Mouse (Mus musculus): ENCODE results near the gene Gpr3.

Gene Gpr3

DNA sequence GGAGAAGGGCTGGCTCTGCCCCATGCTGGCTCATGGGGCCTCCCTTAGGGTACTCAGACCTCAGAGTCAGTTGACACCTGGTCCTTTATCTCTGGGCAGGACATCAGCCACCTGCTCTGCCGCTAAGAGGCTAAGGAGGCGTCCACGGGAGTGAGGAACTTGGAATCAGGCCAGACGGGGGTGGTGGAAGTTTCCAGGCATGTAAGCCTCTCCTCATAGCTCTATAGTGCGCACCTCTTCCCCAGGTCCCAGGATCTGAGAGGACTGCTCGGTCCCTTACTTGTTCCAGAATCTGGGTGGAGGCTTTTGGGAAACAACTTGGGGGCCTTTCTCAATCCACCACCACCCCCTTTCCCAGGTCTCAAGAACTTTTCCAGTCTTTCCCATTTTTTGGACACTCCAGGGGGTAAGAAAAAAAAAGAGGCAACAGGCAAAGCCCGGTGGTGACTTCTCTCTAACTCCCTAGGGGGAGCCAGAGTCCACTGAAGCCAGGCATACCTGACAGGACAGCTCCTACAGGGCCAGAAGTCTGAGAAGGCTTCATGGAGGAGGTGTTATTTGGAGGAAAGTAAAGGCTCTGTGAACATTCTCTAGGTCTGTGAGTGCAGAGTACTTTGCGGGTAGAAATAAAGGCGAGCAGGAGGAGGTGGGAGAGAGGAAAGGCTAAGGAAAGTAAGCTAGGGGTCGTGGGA lies 21.1 kb upstream of the Gpr3 start:
- DNase-seq, result peak; percentile 68

DNA sequence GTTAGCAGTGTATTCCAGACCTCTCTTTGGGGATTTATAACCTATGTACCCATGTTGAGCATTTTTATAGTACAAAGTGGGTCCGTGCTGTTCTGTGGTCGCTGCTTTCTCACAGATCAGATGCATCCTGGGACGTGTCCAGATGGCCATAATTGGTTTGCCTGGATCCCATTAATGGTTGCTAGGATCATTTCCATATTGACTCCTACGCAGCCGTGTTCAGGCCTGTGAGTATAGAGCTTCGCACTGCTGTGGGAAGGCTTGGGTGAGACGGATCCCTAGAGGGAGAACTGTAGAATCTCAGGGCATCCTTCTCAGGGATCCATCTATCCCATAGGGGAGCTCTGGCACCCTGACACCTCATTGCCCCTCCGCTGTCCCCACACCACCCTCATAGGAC lies 17.2 kb upstream of the Gpr3 start:
- no peak for DNase-seq

DNA sequence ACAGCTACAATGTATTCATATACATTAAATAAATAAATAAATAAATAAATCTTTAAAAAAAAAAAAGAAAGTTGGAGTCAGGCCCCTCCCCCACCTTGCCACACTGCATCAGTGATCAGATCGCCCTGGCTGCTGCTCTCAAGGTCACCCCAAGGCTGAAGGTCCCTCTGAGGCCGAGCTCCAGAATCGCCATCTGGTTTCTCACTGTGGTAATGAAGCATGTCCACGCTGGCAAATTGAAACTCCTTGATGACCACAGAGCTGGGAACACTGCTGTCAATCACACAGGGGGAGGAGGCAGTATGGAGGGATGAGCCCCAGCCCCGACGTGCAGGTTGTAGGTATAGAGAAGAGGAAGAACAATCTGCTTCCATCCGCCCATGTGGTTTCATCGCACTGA lies 15.3 kb upstream of the Gpr3 start:
- DNase-seq, result no peak

DNA sequence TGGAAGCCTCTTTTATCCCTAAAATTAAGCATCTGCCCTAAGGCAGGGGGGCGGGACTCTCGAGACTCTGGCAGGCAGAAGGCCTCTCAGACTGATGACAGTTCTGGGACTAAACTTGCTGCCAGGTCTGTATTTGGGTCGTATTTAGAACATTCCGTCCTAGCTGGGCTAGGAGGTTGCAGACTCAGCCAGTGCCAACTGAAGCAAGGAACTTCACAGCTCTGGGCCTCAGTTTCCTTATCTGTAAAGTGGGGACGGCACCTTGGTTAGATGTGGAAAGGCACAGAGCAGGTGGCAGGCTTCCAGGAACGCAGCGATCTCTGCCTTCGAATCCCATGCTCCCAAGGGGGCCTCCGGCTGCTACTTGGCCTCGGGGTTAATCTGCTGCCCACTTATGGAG lies 13.7 kb upstream of the Gpr3 start:
- DNase-seq, result no peak

DNA sequence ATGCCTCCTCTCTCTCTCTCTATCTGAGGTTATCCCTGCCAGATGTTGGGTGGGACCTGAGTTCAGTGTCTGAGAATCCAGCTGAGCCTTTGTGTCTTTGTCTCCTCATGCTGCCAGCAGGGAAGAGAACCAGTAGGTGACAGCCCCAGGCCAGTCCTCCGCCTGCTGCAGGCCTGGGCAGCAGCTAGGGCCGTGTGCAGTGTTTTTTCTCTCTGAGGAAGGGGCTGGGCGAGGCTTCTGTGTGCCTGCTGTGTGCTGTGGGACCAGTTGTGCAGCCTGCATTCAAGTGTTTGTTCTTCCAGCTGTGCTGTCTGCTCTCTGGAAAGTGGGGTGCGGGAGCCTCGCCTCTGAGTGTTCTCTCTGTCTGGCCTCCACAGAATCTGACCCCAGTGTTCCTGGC lies 11.5 kb upstream of the Gpr3 start:
- no peak for DNase-seq

DNA sequence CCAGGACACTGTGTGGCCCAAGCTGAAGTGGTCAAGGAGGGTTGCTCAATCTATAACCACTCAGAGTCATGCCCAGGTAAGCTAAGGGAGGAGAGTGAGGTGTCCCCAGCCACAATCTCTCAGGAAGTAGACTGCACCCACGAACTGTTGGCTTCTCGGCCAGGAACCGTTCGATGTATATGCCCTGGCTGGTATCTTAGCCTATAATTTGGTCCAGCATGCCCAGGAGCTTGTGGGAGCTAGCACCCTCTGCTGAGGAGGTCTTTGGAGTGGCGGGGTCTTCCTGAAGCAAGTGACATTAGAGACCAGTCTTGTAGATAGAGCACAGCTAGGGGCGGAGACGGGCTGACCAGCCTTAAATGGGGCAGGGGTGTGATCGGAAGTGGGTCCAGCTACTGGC lies 9.4 kb upstream of the Gpr3 start:
- DNase-seq, result no peak

DNA sequence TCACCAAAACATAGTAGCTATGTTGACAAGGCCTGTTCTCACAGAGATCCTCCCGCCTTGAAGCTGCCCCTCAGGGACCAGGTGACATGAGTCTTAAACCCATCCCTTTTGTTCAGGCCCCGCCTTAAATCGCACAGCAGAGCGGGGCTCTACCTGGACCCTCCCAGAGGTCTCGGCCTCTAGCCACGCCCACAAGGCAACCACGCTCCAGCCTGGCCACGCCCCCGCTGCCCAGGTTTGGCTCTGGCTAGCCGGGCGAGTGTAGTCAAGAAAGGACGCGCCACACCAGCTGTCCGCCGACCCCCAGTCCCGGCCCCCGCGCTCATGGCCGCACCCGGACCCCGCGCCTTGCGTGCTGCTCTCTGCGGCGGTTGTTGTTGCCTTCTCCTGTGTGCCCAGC lies 8.3 kb upstream of the Gpr3 start:
- peak; percentile 82 for DNase-seq

DNA sequence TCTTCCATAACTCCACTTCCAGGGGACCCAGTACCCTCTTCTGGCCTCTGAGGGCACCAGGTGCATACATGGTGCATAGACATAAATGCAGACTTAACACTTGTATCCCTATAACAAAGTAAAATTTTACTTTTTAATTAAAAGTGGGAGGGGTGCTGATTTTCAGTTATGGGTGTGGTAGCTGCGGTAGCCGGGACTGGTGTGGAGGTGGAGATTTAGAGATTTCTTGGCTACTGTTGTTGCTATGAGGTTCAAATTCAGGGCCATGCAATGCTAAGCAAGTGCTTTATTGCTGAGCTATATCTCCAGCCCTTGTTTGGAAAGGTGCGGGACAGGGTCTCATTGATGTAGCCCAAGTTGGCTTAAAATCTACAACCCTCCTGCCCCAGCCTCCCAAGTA lies 6.4 kb upstream of the Gpr3 start:
- no peak for DNase-seq

DNA sequence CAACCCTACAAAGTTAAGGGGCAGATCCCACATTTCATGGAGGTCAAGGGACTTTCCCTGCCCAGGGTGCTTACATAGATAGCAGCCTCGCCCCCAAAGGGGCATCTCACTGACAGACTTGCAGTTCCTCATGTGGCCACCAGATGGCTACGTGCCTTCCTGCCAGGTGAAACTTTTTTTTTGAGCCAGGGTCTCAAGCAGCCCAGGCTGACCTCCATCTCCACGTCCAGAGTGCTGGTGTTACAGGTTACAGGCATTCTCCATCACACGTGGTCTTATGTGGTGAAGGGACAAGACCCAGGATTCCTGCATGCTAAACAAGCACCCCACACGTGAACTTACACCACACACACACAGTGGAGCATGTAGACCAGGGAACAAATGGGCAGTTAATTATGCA lies 5.3 kb upstream of the Gpr3 start:
- peak; percentile 79 for DNase-seq

DNA sequence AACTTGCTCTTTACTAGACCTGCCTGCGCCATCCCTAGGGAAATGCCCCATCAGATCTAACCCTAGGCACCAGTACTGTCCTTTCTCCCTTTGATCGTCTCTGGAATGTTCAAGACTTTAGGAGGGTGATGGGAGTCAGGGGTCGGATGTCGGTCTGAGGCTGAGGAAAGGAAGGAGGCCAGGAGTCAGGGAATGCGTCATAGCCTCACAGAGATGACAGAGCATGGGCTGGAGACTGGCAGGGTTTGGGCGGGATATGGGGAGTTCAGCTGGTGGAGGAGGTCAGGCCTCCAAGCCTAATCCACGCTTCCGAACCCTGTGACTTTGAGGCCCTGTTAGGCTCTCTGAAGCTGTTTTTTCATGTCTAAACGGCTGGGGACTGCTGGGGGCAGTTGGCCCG lies 1.3 kb upstream of the Gpr3 start:
- DNase-seq, result no peak

DNA sequence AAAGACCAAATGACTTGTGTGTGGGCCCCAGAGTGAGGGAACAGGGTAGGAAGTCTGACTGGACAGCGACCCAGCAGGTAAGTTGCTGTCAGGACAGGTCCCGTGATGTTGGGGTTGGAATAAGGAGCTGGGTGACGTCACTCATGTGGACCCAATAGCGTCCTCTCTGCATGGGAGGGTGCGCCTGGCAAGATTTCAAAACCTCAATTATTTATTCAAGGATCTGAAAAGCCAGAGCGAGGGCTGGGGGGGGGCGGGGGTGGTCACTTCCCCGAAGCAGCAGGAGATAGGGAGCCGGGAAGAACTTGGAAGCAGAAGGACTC lies 893 bp upstream of the Gpr3 start:
- peak; percentile 26 for DNase-seq

DNA sequence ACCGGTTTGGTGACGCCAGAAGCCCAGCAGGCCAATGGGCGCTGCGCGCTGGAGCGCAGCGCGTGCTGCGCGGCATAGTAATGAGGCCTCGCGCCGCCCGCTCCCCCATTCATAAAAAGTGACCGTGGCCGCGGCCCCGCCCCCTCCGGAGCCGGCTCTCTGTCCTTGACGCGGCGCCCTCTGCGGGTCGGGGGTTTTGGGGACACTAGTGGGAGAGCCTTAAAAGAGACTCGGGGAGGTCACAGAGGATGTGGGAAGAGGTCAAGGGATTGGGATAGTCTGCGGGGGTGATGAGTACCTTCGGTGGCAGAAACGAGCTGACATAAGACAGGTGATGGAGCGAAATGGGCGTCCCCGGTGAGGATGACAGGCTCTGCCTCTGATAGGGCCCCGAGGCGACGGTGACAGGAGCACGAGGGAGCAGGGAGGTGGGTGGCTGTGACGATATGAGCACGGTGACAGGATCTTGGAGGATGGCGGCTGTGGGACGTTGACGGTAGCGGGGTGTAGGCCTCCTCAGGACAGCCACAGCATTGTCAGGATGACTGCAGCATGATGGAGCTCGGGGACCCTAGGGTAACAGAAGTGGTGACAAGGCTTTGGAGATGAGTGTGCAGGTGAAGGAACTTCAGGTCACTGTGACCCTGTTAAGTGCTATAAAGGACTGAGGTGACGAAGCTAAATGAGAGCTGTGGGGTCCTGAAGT lies 379 bp upstream of the Gpr3 start:
- DNase-seq, result peak; percentile 84

DNA sequence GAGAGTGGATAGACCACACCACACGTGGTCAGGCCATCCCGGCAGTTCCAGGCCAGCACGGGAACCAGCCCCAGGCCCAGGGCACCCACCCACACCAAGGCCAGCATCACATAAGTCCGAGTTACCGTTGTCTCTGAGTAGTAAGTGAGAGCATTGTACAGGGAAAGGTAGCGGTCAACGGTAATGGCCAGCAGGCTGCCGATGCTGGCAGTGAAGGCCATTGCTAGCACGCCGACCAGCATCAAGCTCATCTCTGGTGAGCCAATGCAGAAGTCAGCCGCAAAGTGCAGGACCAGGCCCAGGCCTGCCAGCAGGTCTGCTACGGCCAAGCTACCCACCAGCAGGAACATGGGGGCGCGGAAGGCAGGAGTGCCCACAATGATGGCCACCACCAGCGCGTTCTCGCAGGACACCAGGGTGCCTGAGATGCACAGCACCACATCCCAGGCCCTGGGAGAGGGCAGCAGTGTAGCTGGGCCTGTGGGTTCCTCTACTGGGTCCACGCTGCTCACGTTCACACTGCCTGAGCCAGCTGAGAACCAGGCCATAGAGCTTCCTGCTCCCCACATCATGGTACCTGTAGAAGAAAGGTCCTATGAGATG lies 1.4 kb downstream of the Gpr3 start:
- no peak for DNase-seq

DNA sequence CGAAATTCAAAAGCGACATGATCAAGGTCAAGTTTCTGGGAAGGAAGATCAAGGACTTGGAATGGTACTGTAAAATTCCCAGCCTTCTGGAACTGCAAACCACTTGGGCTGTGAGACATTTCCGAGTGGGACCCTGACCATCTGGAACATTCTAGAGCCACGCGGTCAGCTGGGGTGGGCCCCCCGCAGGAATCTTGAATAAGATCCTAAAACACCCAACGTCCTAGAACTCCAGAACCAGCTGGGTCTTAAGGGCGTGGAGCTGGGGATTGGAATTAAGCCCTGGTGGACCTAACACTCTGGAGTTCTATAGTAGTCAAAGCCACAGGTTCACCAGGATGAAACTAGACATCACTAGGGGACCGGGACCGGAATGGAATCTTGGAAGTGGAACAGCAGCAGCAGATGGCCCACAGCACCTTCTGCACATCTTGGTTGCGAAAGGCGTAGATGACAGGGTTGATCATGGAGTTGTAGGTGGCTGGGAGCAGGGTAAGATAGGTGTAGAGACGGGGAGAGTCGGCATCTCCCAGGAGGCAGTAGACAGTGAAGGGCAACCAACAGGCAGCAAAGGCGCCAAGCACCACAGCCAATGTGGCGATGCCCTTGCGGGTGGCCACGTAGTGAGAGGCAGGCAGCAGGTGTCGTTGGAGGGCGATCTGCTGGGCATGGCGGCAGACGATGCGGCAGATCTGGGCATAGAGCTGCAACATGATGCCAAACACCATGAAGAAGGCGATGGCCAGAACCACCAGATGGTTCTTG lies 2.1 kb downstream of the Gpr3 start:
- DNase-seq, result no peak

DNA sequence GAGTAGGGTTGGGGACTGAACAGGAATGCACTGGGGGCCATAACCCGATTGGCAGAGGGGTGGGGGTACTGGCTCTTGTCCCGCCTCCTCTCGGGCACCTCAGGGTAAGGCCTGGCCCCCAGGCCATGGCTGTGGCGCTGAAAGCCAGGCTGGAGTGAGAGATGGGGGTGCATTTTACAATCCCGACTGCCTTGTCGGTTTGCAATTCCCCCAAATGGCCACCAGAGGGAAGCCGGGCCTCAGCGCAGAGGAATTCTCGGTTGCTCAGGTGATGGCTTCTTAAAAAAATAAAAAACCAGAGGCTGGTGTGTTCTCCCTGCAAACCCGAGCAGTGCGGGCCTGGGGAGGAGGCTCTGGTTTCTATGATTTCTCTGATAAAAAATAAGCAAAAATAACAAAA lies 3.0 kb downstream of the Gpr3 start:
- DNase-seq, result peak; percentile 54

DNA sequence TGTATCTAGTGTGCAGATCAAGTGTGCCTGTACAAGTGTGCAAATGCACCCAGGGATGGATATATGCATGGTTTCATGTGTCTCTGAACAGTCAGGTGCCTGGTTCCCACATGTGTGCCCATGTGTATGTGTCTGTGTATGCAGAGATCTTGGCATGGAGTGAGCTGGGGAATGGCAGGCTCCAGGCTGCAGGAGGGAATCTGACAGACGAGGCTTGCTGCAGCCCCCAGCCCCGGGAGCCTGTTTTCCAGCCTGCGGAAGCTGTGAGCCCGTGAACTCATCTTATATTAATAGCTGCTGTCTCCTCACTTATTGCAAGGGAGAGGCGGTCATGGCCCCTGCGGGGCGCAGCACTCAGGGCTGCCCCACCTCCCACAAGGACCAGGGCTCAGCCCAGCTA lies 8.0 kb downstream of the Gpr3 start:
- DNase-seq, result no peak

DNA sequence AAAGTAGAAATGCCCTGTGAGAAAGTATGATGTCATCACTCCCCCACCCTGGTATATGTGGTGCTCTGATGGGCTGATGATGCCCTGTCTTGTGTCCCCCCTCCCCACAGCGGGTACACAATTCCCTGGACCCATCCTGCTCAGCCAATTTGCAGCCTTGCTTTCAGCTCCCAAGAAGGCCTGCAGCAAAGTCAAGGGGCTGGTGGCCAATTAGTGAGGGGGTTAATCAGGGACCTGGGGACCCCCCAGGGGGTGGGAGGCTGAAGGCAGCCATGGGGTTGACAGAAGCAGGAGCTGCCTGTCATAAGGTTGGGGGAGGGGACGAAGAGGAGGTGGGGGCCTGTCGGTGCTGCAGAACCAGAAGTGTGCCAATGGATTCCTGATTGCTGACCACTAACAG lies 8.7 kb downstream of the Gpr3 start:
- DNase-seq, result no peak

DNA sequence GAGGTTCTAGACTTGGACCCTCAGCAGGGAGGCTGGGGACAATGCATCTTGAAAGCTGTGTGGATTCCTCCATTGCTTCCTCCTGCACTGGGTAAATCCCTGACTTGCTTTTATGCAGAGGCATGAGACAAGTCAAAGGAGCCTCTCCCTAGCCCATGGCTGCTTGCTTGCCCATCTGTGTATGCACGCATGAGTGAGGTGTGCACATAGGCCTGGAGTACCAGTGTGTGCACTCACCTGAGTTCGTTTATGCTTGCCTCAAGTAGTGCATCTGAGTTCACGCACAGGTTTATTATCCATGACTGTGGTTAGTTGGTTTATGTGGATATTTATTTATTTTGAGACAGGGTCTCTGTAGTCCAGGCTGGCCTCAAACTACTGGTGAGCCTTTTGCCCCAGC lies 10.1 kb downstream of the Gpr3 start:
- no peak for DNase-seq

DNA sequence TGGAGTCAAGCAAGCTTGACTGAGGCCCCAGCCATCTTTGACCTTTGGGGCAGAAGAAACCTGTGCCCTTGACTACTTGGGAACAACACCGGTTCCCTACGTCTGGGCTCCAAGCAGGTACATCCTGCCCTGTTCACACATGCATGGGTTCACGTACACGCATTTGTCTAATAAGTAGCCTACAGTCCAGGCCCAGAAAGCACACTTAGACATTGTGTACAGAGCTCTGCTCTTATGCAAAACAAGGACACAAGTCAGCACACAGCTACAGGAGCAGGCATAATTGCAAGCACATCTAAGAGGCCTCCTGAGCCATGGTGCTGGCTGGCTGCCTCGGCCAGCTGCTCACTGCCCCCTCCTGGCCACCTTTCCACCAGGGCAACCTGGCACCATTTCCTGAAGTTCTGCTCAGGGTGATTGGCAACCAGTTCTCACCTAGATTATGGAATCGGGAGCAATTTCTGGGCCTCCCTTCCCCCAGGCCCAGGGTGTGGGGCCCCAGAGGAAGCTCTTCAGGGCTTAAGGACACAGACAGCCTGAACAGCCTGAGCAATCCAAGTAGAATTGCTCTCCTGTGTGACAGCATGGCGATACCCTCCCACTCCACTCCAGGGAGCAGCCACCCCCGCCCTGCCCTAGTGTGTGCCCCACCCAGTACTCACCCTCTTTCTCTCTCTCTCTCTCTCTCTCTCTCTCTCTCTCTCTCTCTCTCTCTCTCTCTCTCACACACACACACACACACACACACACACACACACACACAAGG lies 11.1 kb downstream of the Gpr3 start:
- DNase-seq, result peak; percentile 88

DNA sequence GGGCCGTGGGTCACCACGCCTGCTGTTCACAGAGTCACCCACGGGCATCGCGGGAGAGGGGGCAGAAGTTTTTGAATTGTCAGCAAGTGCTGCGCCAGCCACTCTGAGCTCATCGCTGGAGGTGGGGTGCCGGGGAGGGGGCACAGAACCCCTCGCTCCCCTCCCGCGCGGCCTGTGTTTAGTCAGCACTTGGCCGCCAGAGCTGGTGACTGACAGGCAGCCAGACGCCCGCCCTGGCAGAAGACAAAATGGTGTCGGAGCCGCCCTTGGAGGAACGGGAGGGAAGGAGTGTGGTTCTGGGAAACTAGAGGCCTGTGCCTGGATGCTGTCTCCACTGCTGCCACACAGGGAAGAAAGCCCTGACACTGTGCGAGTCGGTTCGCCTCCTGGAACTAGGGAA lies 12.0 kb downstream of the Gpr3 start:
- peak; percentile 35 for DNase-seq

DNA sequence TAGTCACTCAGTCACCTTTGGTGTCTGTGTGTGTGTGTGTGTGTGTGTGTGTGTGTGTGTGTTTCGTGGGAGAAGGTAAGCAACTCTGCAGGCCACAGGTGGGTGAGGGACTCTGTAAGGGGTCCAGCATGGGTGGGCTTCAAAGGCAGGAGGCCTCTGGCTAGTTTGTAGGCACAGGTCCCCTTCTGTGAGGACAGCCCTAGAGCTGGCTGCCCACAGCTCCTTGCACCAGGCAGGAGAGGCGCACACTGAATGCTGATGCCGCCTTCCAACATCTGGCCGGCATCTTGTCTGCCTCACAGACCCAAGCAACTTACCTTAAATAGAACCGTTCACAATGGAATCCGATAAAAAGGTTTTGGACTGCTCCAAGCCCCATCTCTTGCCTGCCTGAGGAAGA lies 12.6 kb downstream of the Gpr3 start:
- DNase-seq, result no peak

DNA sequence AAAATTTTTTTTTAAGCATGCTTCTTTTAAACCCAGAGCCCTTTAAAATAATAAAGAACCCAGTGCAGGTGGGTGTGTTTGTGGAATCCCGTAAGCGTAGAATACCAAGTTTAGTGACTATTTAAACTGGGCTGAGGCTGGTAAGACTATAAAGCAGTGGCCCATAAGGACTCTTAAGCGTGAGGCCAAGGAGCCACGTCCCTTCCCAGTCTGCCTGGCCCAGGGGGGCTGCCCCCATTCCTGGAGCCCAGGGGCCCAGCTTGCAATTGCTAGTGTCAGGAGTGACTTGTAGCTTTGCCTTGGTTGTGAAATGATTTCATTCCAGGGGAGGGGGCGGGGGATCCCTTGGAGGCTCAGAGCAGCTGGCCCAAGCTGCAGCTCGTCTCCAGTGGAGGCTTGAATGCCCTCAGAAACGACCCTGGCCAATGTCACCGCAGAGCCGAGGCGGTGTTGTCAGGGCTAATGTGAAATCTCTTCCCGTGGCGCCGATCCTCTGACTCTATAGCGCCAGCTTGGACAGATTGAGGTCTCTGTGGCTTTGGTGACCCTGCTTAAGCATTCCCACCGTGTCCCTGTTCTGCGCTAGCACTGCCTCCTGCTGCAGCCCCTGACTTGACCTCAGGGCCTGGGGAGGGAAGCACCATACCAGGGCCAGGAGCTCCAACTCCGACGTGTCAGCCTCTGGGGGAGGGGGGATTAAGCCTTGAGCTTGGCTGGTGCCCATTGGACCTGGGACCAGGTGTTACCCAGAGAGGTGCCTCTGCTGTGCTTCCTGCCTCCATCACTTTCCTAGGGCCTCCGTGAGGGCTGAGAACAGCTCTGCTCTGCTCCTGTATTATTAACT lies 13.8 kb downstream of the Gpr3 start:
- DNase-seq, result no peak
